Mouse (Mus musculus) spleen, adult 2 months (tissue): ENCODE measurements around the gene Ipo4.

Experiments used
- CTCF ChIP-seq: fragments of 200-500 bp; IDR thresholded peaks from 2 replicates; pipeline ENCODE4 v1.5.1; 2011; ENCODE audit warnings: mild to moderate bottlenecking, inconsistent platforms; ENCODE audit not compliant: insufficient read depth, insufficient read length, insufficient replicate concordance; ENCODE audit errors: extremely low read depth
- POLR2A ChIP-seq: fragments of 200-500 bp; IDR thresholded peaks from 2 replicates; pipeline ENCODE4 v1.6.1; 2011; ENCODE audit warnings: low read depth, low read length, inconsistent platforms

- TF ChIP-seq POLR2A (no peak), CTCF (no peak)
Measured at GRCm38 (mm10) chr14:55578668-55579269, 57.0 kb downstream of the Ipo4 start.
